Mouse (Mus musculus): ENCODE data around the gene 6030452D12Rik. TPM values are rescaled to one million over a fixed set of nuclear protein-coding genes. Genes with fewer than 3 reads are reported as not detected.

Gene 6030452D12Rik
- polyA plus RNA-seq, 2 experiments: not detected

- H3K27ac ChIP-seq (replicated peaks; ENCODE audit: low read depth, low read length): no peak overlapping the region
- peaks cover 48% of the 10 kb centered on the region for H3K4me1 ChIP-seq (ENCODE audit: control insufficient read depth, insufficient read depth, low read length)
- H3K9me3 ChIP-seq (ENCODE audit: control insufficient read depth, low read length): no peaks in the 10 kb centered on the region
- no peak overlapping the region for H3K4me3 ChIP-seq (replicated peaks; ENCODE audit: low read length)
- ATAC-seq (ENCODE audit: low FRiP score, low read depth): no peak
- no peak for TF ChIP-seq POLR2A (IDR thresholded peaks at IDR 0.05; ENCODE audit: borderline replicate concordance, extremely low read depth, insufficient read depth, insufficient read length)
- H3K27me3 ChIP-seq (ENCODE audit: control insufficient read depth, insufficient read depth, low read length): no peaks in the 10 kb centered on the region
- no peak overlapping the region for H3K4me2 ChIP-seq (replicated peaks; ENCODE audit: low read depth, low read length, severe bottlenecking)
- WGBS: 2% methylated on average over 3 of the region's 3 CpGs
- H3K9ac ChIP-seq (ENCODE audit: low read depth, low read length, severe bottlenecking): no peak overlapping the region
- no peak for DNase-seq (ENCODE audit: low spot score)
- 0 out of 2 replicates have a peak, but pooled peaks cover 3% of the 10 kb centered on the region for H3K36me3 ChIP-seq (ENCODE audit: control insufficient read depth, insufficient read depth, low read length)
Observed at GRCm38 (mm10) chr8:106518763-106519162, 18.4 kb downstream of the 6030452D12Rik start.

- TF ChIP-seq POLR2A (IDR thresholded peaks at IDR 0.05; ENCODE audit: borderline replicate concordance, extremely low read depth, insufficient read depth, insufficient read length): no peak
- no peaks in the 10 kb centered on the region for H3K9me3 ChIP-seq (ENCODE audit: control insufficient read depth, low read length)
- WGBS: 76% methylated on average over 7 of the region's 7 CpGs
- 0 out of 2 replicates have a peak overlapping the region, but pooled peaks have one; percentile 61 for H3K27ac ChIP-seq (replicated peaks; ENCODE audit: low read depth, low read length)
- no peak overlapping the region for H3K4me2 ChIP-seq (replicated peaks; ENCODE audit: low read depth, low read length, severe bottlenecking)
- ATAC-seq (ENCODE audit: low FRiP score, low read depth) (no peak), DNase-seq (ENCODE audit: low spot score) (no peak)
- no peak overlapping the region for H3K4me3 ChIP-seq (replicated peaks; ENCODE audit: low read length)
- peaks cover 41% of the 10 kb centered on the region for H3K4me1 ChIP-seq (ENCODE audit: control insufficient read depth, insufficient read depth, low read length)
- peaks cover 3% of the 10 kb centered on the region; the same call in 1 of the 2 replicates for H3K36me3 ChIP-seq (ENCODE audit: control insufficient read depth, insufficient read depth, low read length)
- no peak overlapping the region for H3K9ac ChIP-seq (ENCODE audit: low read depth, low read length, severe bottlenecking)
- no peaks in the 10 kb centered on the region for H3K27me3 ChIP-seq (ENCODE audit: control insufficient read depth, insufficient read depth, low read length)
Observed at GRCm38 (mm10) chr8:106520578-106520977, 20.3 kb downstream of the 6030452D12Rik start.

- H3K4me2 ChIP-seq (replicated peaks; ENCODE audit: low read depth, low read length, severe bottlenecking): no peak overlapping the region
- H3K4me1 ChIP-seq (ENCODE audit: control insufficient read depth, insufficient read depth, low read length): peaks cover 33% of the 10 kb centered on the region
- no peak overlapping the region for H3K9ac ChIP-seq (ENCODE audit: low read depth, low read length, severe bottlenecking)
- H3K9me3 ChIP-seq (ENCODE audit: control insufficient read depth, low read length): no peaks in the 10 kb centered on the region
- DNase-seq (ENCODE audit: low spot score) (peak; percentile 81), ATAC-seq (ENCODE audit: low FRiP score, low read depth) (peak; percentile 32)
- peak overlapping the region; percentile 61 for H3K27ac ChIP-seq (replicated peaks; ENCODE audit: low read depth, low read length)
- H3K4me3 ChIP-seq (replicated peaks; ENCODE audit: low read length): no peak overlapping the region
- peaks cover 3% of the 10 kb centered on the region; the same call in 1 of the 2 replicates for H3K36me3 ChIP-seq (ENCODE audit: control insufficient read depth, insufficient read depth, low read length)
- no peak for TF ChIP-seq POLR2A (IDR thresholded peaks at IDR 0.05; ENCODE audit: borderline replicate concordance, extremely low read depth, insufficient read depth, insufficient read length)
- 19% methylated on average over 9 of the region's 9 CpGs for WGBS
- H3K27me3 ChIP-seq (ENCODE audit: control insufficient read depth, insufficient read depth, low read length): no peaks in the 10 kb centered on the region
Observed at GRCm38 (mm10) chr8:106521845-106522244, 21.5 kb downstream of the 6030452D12Rik start.

- Histone ChIP-seq H3K9ac (ENCODE audit: low read depth, low read length, severe bottlenecking) (no peak overlapping the region), H3K27me3 (ENCODE audit: control insufficient read depth, insufficient read depth, low read length) (no peaks in the 10 kb centered on the region), H3K4me2 (replicated peaks; ENCODE audit: low read depth, low read length, severe bottlenecking) (no peak overlapping the region), H3K4me1 (ENCODE audit: control insufficient read depth, insufficient read depth, low read length) (peaks cover 8% of the 10 kb centered on the region; the same call in 1 of the 2 replicates), H3K9me3 (ENCODE audit: control insufficient read depth, low read length) (no peaks in the 10 kb centered on the region), H3K36me3 (ENCODE audit: control insufficient read depth, insufficient read depth, low read length) (peaks cover 16% of the 10 kb centered on the region), H3K27ac (replicated peaks; ENCODE audit: low read depth, low read length) (no peak overlapping the region), H3K4me3 (replicated peaks; ENCODE audit: low read length) (no peak overlapping the region)
- ATAC-seq (ENCODE audit: low FRiP score, low read depth) (no peak), DNase-seq (ENCODE audit: low spot score) (no peak)
- TF ChIP-seq POLR2A (IDR thresholded peaks at IDR 0.05; ENCODE audit: borderline replicate concordance, extremely low read depth, insufficient read depth, insufficient read length): no peak
- 43% methylated on average over 6 of the region's 6 CpGs for WGBS
Observed at GRCm38 (mm10) chr8:106526725-106527124, 26.4 kb downstream of the 6030452D12Rik start.

- DNase-seq (ENCODE audit: low spot score) (no peak), ATAC-seq (ENCODE audit: low FRiP score, low read depth) (no peak)
- Histone ChIP-seq H3K27ac (replicated peaks; ENCODE audit: low read depth, low read length) (no peak overlapping the region), H3K4me1 (ENCODE audit: control insufficient read depth, insufficient read depth, low read length) (peaks cover 1% of the 10 kb centered on the region; the same call in 1 of the 2 replicates), H3K36me3 (ENCODE audit: control insufficient read depth, insufficient read depth, low read length) (peaks cover 16% of the 10 kb centered on the region), H3K4me2 (replicated peaks; ENCODE audit: low read depth, low read length, severe bottlenecking) (no peak overlapping the region), H3K27me3 (ENCODE audit: control insufficient read depth, insufficient read depth, low read length) (no peaks in the 10 kb centered on the region), H3K9ac (ENCODE audit: low read depth, low read length, severe bottlenecking) (no peak overlapping the region), H3K4me3 (replicated peaks; ENCODE audit: low read length) (no peak overlapping the region), H3K9me3 (ENCODE audit: control insufficient read depth, low read length) (no peaks in the 10 kb centered on the region)
- 83% methylated on average over 9 of the region's 9 CpGs for WGBS
- no peak for TF ChIP-seq POLR2A (IDR thresholded peaks at IDR 0.05; ENCODE audit: borderline replicate concordance, extremely low read depth, insufficient read depth, insufficient read length)
Observed at GRCm38 (mm10) chr8:106527241-106528036, 27.1 kb downstream of the 6030452D12Rik start.
